Mouse (Mus musculus) C2C12 (cell line): Measurements from ENCODE around the gene Grik2. TPM values are rescaled to one million over a fixed set of nuclear protein-coding genes. Genes with fewer than 3 reads are reported as not detected.

ENCODE experiments used
- H3K27me3 ChIP-seq: one replicate; pipeline ENCODE4 v1.6.1; 2011; ENCODE audit not compliant: control insufficient read depth, insufficient read depth, insufficient read length
- H3K36me3 ChIP-seq: one replicate; pipeline ENCODE4 v1.6.1; 2011; ENCODE audit not compliant: control insufficient read depth, insufficient read depth
- H3K4me3 ChIP-seq: one replicate; pipeline ENCODE4 v1.5.1; 2011; ENCODE audit warnings: mild to moderate bottlenecking, control low read depth; ENCODE audit not compliant: poor library complexity, insufficient read depth, severe bottlenecking
- H3K79me2 ChIP-seq: one replicate; pipeline ENCODE4 v1.6.1; 2011; ENCODE audit not compliant: control insufficient read depth, insufficient read depth
- H3K79me3 ChIP-seq: one replicate; pipeline ENCODE4 v1.6.1; 2011; ENCODE audit warnings: low read depth, control low read depth
- H3ac ChIP-seq: one replicate; pipeline ENCODE3; 2011; ENCODE audit warnings: low read depth; ENCODE audit not compliant: control insufficient read depth, insufficient read length
- CEBPB ChIP-seq: IDR thresholded peaks from one replicate; pipeline ENCODE4 v1.6.1; 2011; ENCODE audit warnings: low read depth, mild to moderate bottlenecking, control low read depth, moderate library complexity
- CTCF ChIP-seq: IDR thresholded peaks from one replicate; pipeline ENCODE4 v1.5.1; 2011; ENCODE audit not compliant: control insufficient read depth, insufficient read depth, insufficient read length
- FOSL1 ChIP-seq: IDR thresholded peaks from one replicate; pipeline ENCODE4 v1.8.0; 2011; ENCODE audit warnings: mild to moderate bottlenecking, low read length; ENCODE audit not compliant: poor library complexity, insufficient read depth, severe bottlenecking
- MAX ChIP-seq: IDR thresholded peaks from one replicate; pipeline ENCODE4 v1.6.1; 2011; ENCODE audit warnings: mild to moderate bottlenecking, control low read depth
- MYOD1 ChIP-seq: IDR thresholded peaks from one replicate; pipeline ENCODE4 v1.6.1; 2011; ENCODE audit warnings: low read depth; ENCODE audit not compliant: control insufficient read depth, insufficient read length
- MYOG ChIP-seq: IDR thresholded peaks from one replicate; pipeline ENCODE4 v1.6.1; 2011; ENCODE audit not compliant: control insufficient read depth, insufficient read length; ENCODE audit errors: extremely low read depth
- USF1 ChIP-seq: IDR thresholded peaks from one replicate; pipeline ENCODE4 v1.6.1; 2011; ENCODE audit warnings: low read depth, mild to moderate bottlenecking, control low read depth, moderate library complexity
- polyA plus RNA-seq: library from polyadenylated mRNA; unstranded; fragments of >200 nt; fragmentation: generic; extraction: Trizol; gene quantifications from one replicate; pipeline ENCODE4 v1.2.1, GENCODE M21; 2012; ENCODE audit warnings: missing spikeins

The Grik2 gene
- polyA plus RNA-seq, 1 experiment, result 0.19 TPM

DNA sequence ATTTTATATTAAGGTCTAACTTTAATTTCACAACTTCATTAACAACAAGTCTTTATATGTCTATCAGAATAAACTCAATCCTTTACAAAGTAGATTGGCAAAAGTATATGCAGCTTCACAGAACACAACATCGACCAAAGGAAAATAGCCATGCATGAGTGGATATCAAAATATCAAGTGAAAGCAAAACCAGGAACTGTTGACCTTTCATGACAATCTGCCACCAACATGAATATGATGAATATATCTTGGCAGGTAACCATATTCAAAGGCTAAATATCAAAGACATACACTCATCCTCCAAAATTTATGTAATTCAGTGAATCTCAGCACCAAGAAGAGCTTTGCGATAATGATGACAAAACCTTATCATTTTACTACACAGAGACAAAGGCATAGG lies 141.4 kb downstream of the Grik2 start:
- no peak overlapping the region for H3K4me3 ChIP-seq
- TF ChIP-seq CEBPB, result no peak
- TF ChIP-seq MAX, result no peak
- no peak for TF ChIP-seq MYOG
- TF ChIP-seq MYOD1, result no peak
- no peak for TF ChIP-seq USF1
- TF ChIP-seq FOSL1, result no peak
- no peak for TF ChIP-seq CTCF
- H3ac ChIP-seq, result no peak overlapping the region
- H3K27me3 ChIP-seq, result no peaks in the 10 kb centered on the region
- H3K36me3 ChIP-seq, result no peaks in the 10 kb centered on the region
- no peaks in the 10 kb centered on the region for H3K79me3 ChIP-seq
- H3K79me2 ChIP-seq, result no peaks in the 10 kb centered on the region

- H3K79me2 ChIP-seq, result no peaks in the 10 kb centered on the region
- no peak overlapping the region for H3ac ChIP-seq
- no peak overlapping the region for H3K4me3 ChIP-seq
- no peak for TF ChIP-seq CTCF
- TF ChIP-seq MYOD1, result no peak
- TF ChIP-seq USF1, result no peak
- no peak for TF ChIP-seq MAX
- TF ChIP-seq FOSL1, result no peak
- no peak for TF ChIP-seq MYOG
- no peak for TF ChIP-seq CEBPB
- no peaks in the 10 kb centered on the region for H3K27me3 ChIP-seq
- H3K79me3 ChIP-seq, result no peaks in the 10 kb centered on the region
- no peaks in the 10 kb centered on the region for H3K36me3 ChIP-seq
Measured at GRCm38 (mm10) chr10:49639901-49640300, 148.7 kb downstream of the Grik2 start.

DNA sequence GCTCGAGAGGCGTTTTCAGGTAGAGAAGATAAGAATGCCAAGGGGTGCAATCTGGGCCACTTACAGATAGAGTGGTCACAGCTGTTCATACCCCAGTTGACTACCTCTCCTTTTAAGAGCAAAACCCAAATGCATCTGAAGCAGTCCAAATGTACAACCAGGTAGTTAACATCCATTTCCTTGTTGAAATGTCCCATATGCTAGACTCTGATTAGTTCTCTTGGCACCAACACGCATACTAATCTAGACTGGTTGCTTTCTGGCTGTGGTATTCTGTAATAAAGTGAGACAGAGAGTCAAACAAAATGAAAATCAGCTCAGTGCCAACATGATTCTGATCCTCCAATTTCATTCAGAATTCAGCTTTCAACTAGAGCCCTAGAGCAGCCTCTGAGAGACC lies 164.6 kb downstream of the Grik2 start:
- Histone ChIP-seq H3K27me3 (no peaks in the 10 kb centered on the region), H3K79me3 (no peaks in the 10 kb centered on the region), H3K79me2 (no peaks in the 10 kb centered on the region), H3ac (no peak overlapping the region), H3K36me3 (no peaks in the 10 kb centered on the region), H3K4me3 (no peak overlapping the region)
- TF ChIP-seq MYOG (no peak), USF1 (no peak), MYOD1 (no peak), MAX (no peak), CTCF (no peak), FOSL1 (no peak), CEBPB (no peak)

DNA sequence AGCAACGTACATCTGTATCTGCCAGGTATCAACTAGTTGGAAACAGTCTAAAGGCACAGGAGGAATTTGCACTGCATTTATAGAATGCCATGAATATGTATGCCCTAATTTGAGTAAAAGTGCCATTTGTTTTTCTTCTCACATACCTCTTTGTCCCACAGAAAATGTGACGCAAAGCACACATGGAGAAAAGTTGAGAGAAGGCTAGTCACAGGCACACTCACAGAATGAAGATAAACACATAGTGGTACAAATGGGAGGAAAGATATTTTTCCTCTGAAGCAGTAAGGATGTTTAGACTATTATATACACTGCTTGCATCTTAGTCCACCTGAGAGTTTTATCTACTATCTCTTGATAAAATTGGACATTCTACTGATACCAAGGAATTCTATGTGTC lies 190.9 kb downstream of the Grik2 start:
- no peaks in the 10 kb centered on the region for H3K27me3 ChIP-seq
- TF ChIP-seq MYOD1 (no peak), MYOG (no peak), MAX (no peak), USF1 (no peak), FOSL1 (no peak), CTCF (no peak), CEBPB (no peak)
- no peaks in the 10 kb centered on the region for H3K79me3 ChIP-seq

DNA sequence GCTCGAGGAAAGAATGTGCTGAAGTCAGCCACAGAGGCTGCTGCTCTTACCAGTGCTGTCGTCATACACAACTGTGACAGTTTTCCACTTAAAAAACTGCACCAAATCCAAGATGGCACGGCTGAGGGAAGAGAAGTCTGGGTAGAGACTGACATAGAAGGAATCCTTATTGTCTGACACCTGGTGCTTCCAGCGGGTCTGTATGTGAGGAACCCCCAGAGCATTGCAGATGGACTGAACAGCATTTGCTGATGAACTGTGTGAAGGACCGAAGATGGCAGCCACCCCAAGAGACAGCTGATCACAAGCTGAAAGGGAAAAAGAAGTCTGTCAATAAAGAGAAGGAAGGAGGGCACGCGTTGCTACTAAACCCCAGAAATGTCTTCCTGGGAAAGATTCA lies 215.1 kb downstream of the Grik2 start:
- Histone ChIP-seq H3K79me3 (no peaks in the 10 kb centered on the region), H3K79me2 (no peaks in the 10 kb centered on the region), H3K27me3 (no peaks in the 10 kb centered on the region), H3K4me3 (no peak overlapping the region), H3K36me3 (no peaks in the 10 kb centered on the region), H3ac (no peak overlapping the region)
- TF ChIP-seq CTCF, result no peak
- TF ChIP-seq FOSL1, result no peak
- no peak for TF ChIP-seq USF1
- no peak for TF ChIP-seq MYOG
- no peak for TF ChIP-seq MAX
- no peak for TF ChIP-seq MYOD1
- TF ChIP-seq CEBPB, result no peak

More for the DNA sequence above, 190.9 kb downstream of the Grik2 start:
- Histone ChIP-seq H3K79me2 (no peaks in the 10 kb centered on the region), H3K36me3 (no peaks in the 10 kb centered on the region), H3K4me3 (no peak overlapping the region), H3ac (no peak overlapping the region)

- Histone ChIP-seq H3K79me2 (no peaks in the 10 kb centered on the region), H3ac (no peak overlapping the region), H3K27me3 (no peaks in the 10 kb centered on the region), H3K79me3 (no peaks in the 10 kb centered on the region), H3K36me3 (no peaks in the 10 kb centered on the region), H3K4me3 (no peak overlapping the region)
- TF ChIP-seq CEBPB (no peak), CTCF (no peak), MYOD1 (no peak), USF1 (no peak), FOSL1 (no peak), MAX (no peak), MYOG (no peak)
Measured at GRCm38 (mm10) chr10:49559872-49560407, 228.6 kb downstream of the Grik2 start.
